Mouse (Mus musculus): ENCODE results near the gene Car10.

The Car10 gene

DNA sequence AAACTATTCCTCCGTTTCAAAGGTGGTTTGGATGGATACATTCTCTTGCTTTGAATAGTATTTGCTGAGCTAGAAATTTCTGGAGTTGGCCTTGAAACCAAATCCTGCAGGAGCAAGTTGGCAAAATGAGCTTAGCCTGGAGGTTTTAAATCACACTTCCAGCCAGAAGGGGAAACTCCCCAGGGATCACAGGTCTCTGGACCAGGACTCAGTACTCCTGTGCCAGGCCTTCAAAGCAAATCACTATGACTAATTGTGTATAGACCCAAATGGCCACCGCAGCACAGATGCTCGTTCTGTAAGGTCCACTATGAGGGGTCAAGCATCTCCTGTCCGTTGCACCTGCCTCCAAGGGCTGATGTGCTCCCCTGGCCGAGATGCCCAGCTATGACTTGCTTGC is 403.8 kb downstream of the Car10 start:
- DNase-seq: peak; percentile 16 to 43

DNA sequence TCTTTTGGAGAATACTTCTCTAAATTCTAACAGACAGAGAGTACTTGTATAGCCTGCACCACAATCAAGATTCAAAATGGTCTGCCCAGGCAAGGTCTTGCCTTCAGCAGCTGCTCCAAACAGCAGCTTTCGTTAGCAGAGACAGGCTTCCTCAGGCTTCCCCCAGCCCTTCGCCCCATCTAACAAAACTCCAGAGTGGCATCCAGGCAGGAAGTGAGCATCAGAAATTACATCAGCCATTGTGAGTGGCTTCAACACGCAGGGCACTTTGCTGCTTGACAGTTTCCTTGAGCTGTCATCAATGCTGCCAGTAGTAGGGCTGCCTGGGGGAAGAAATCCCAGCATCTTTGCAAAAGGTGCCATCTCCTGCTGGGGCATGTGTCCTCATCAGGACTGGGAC is 405.0 kb downstream of the Car10 start:
- DNase-seq: no peak

DNA sequence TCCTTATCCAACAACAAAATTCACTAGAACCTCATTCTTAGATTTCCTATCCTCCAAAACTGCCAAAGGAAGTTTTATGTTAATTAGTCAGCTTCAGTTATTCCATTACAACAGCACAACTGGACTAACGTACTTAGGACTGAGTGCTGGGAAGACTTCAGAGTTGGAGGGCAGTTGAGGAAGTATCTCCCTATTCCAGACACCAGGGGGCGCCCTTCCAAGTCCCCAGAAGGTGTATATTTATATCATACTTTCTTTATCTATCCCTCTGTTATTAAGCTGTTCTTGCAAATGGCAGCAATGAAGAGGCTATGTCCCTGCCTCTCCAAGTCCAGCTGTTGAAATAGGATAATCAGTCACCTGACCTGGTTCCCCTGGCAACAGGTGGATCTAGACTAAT is 405.6 kb downstream of the Car10 start:
- no peak for DNase-seq

- DNase-seq: no peak
Observed at GRCm38 (mm10) chr11:93509527-93510235, 411.9 kb downstream of the Car10 start.

DNA sequence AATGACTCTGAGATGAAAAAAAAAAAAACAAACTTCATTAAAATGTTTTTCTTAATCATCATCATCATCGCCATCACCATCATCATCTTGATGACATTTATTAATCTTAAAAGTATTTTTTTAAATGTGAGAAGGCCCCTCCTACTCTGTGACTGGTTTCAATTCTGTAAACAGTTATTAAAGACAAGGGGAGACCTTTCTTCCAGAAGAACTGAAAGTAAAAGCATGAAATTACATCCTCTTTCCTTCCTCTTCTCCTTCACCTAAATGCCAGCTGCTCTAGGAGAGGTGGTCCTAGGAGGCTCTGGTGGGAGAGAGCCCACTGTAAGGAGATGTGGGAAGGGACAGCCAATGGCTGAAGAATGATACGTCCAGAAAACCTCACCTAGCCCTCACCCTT is 415.0 kb downstream of the Car10 start:
- no peak for DNase-seq

DNA sequence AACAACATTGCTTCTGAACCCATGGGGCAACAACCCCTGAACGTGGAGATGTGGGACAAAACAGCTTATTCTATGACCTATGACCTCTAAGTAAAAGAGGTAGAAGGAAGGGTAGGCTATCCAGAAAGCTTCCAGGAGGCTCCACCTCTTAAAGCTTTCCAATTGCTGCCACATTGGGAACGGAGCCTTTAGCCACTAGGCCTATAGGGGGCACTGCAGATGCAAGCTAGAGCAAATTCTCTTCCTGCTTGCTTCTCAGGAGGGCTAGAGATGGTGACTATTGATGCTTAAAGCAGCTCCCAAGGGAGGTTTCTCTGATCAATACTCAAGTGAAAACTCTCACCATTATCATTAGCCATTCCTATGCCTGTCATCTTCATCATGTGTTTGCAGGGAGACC is 416.6 kb downstream of the Car10 start:
- no peak for DNase-seq

DNA sequence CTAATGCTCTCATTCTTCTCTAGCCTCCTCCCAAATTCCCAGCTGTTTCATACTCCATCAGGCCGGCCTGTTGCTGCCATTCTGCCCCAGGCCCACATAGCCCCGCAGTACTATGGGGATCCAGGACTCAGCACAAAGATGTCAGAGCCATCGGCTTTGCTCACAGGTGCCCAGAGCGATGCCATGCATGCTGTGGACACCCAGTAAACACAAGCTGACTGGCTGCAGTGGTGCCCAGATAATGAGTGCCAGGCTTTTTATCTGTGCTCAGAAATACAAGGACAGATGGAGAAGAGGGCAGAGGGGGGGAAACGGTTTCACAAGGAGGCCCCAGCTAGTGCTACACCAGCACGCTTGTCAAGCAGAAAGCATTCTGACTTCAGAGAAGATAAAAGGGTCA is 417.7 kb downstream of the Car10 start:
- DNase-seq: peak; percentile 77 to 79

DNA sequence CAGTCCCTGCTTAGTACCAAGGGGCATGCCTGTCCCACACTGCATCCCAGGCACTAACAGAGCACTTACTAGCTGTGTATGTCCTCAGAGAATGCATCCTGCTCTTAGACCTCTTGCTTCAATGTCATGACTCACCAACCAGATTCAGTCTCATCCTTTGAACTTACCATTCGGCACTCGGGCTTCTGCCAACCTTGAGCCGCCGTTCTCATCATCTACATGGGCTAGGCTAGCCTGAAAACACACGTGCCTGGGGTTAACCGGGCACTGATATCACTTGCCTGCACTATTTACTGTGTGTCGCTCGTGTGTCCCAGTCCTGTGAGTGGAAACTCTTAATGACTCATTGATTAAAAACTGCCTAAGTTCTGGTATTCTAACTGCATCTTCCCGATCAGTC is 418.4 kb downstream of the Car10 start:
- peak in 1 of 2 experiments; percentile 31 for DNase-seq

DNA sequence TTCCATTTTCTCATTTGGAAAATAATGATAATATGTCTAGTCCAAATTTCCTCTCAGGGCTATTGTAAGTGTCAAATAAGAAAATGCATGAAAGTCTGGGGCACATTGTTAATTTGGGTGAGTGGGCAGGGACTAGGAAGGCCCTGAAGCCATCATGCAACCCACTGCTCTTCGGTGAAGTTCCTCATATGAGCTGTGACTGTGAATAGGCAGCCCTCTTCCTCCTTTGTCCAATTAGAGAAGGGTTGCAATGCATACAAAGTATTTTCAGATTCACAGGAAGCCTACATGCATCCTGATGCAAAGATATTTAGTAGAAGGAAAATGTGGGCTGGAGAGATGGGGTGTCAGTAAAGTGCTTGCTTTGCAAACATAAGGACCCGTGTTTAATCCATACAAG is 419.1 kb downstream of the Car10 start:
- DNase-seq: no peak

GRCm38 (mm10) chr11:93522501-93522900 is 424.7 kb downstream of the Car10 start:
- no peak for DNase-seq

DNA sequence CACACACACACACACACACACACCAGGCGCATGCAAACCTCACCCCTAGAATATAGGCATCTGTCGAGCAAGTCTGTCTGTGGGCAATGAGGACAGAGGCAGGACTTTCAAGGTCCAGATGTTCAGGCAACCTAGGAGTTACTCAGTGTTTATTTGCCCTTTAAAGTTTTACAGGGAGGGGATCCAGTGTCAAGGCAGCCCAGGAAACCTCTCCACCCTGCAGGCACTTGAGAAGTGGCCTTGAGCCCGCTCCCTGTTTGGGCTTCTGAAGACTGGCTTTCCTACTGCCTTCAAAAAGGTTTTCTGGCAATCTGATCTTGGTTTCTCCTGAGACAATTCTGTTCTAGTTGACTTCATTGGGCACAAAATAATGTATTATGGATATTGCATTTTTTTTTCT is 428.1 kb downstream of the Car10 start:
- no peak for DNase-seq

DNA sequence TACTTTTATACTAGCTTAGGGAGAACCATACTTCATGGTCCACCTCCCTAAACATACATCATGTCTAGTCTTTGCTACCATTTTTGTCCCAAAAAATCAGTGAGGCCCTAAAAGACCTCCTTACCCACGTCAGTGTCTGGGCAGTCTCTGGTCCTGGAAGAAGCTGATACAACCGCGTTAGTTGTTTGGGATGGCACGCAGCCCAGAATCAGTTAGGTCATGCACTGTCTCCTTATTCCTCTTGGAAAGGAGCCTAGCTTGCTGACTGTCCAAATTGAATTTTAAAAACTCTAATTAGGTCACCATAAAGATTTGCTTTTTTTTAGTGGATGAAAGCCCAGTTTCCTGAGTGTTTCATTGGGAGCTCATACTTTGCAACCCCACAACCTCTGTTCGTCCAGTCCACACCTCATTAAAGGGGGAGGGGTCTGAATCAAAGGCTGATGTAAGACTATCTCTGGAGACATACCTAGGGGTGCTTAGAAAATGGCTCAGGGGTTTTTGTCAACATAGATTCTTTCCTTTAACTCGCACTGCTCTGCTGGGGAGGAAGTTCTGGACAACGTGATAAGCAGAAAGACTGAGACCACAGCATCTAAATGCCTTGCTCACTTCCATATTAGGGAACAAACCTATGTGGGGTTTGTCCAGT is 433.3 kb downstream of the Car10 start:
- peak; percentile 89 for DNase-seq

DNA sequence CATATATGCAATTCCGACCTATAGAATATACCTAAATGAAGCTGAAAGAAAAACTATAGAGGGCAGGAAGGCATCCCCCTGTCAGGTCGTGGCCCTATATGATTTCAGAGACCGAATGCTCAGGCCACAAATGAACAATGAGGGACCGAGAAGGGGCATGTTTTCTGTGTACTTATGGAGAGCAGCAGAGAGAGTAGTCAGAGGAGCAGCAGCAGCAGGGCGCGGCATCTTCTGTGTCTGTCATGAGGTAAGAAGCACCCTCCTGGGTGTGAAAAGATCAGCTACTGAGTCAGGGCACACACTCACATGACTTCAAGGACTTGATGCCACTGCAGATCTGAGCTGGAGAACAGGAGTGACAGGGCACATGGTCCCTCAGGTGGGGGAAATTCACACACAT is 438.4 kb downstream of the Car10 start:
- no peak for DNase-seq

GRCm38 (mm10) chr11:93548904-93549303 is 451.1 kb downstream of the Car10 start:
- no peak for DNase-seq

- peak; percentile 37 to 55 for DNase-seq
Observed at GRCm38 (mm10) chr11:93550908-93551307, 453.1 kb downstream of the Car10 start.

DNA sequence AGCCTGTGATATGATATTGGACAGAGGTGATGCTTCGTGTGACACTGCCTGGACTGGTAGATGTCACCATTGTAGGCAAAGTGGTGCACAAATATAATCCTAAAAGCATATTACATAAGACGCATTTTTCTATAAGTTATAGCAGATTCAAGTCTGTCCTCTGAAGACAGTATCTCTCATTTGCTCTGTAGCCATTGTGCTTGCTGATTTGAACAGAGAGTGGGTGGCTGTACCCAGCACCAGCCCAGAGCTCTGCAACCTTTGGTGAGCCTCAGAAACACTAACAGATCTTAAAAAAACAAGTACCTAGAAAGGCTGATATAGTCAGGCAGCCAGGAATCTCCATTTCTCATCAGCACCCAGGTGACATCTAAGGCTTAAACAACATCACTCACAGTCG is 461.3 kb downstream of the Car10 start:
- DNase-seq: no peak

DNA sequence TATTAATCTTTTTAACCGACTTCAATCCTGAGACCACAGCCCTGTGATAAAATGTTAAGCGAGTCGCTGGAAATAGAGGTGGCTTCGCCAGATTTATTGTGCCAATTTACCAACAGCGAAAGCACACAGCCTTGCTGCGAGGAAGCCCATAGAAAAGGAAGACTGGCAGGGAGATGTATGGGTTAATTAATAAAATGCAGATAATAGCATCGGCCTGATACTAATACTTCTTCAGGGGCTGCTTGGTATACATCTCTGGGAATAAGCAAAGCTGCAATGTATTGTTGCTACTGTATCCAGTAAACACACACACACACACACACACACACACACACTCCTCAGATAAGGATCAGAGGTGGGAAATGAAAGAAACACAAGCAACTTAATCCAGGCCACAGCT is 462.7 kb downstream of the Car10 start:
- no peak for DNase-seq

GRCm38 (mm10) chr11:93562330-93562865 is 464.6 kb downstream of the Car10 start:
- DNase-seq: no peak

GRCm38 (mm10) chr11:93565756-93566155 is 467.9 kb downstream of the Car10 start:
- peak; percentile 59 to 66 for DNase-seq

DNA sequence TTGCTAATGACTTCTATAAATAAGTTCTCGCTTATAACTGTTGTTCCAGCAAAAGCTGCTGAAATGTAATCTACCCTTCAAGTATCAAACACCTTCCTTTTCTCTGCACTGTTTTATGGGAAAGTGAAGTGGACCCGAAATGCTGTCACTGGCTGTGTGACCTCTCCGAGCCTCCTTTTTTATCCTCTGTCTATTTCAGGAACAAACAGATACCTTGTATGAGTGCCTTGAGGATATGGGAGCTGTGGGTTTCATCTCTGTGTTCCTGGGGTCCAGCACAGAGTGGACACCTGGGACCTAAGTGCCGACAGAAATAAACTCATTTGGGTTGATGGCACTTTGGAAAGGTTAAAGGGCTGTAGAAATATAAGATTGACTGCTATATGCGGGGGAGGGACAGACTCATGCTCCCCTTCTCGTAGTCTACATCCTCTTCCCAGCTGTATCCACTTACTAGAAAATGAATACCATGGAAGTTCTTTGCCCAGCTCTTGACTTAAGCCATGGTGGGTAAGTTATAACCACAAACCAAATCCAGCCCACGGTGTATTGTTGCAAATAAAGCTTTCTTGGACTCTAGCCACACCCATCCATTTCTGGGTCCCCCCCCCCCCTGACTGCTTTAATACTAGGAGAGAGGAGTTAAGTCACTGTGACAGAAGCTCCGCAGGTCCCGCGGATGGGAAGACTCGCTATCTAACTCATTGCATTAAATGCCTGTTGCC is 474.3 kb downstream of the Car10 start:
- no peak for DNase-seq

GRCm38 (mm10) chr11:93577441-93577840 is 479.6 kb downstream of the Car10 start:
- peak; percentile 38 to 45 for DNase-seq

- DNase-seq: peak; percentile 47 to 54
Observed at GRCm38 (mm10) chr11:93579626-93580025, 481.8 kb downstream of the Car10 start.

DNA sequence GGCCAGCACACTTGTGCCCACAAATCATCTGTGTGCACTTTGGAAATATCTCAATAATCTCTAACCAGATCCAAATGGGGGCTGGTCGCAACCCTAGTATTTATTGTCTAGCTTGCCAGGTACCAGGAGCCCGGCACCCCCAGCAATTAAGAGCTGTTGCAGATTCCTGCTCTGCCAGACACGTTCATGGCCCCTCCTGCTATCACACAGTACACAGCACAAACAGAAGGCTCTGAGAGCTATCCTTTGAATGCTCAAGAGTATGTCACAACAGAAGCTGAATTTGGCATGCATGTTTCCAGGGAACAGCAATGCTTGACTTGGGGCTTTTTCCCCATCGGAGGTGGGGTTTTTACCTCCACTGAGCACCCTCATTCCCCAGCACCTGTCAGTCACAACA is 483.5 kb downstream of the Car10 start:
- no peak for DNase-seq

GRCm38 (mm10) chr11:93587788-93588187 is 490.0 kb downstream of the Car10 start:
- DNase-seq: no peak

Measured in cerebellum, postnatal 36 days (tissue).